Mouse (Mus musculus) spleen, adult 2 months (tissue): ENCODE data around the gene Wdr26.

Source experiments
- CTCF ChIP-seq: fragments of 200-500 bp; IDR thresholded peaks from 2 replicates; pipeline ENCODE4 v1.5.1; 2011; ENCODE audit warnings: mild to moderate bottlenecking, inconsistent platforms; ENCODE audit not compliant: insufficient read depth, insufficient read length, insufficient replicate concordance; ENCODE audit errors: extremely low read depth
- POLR2A ChIP-seq: fragments of 200-500 bp; IDR thresholded peaks from 2 replicates; pipeline ENCODE4 v1.6.1; 2011; ENCODE audit warnings: low read depth, low read length, inconsistent platforms

DNA sequence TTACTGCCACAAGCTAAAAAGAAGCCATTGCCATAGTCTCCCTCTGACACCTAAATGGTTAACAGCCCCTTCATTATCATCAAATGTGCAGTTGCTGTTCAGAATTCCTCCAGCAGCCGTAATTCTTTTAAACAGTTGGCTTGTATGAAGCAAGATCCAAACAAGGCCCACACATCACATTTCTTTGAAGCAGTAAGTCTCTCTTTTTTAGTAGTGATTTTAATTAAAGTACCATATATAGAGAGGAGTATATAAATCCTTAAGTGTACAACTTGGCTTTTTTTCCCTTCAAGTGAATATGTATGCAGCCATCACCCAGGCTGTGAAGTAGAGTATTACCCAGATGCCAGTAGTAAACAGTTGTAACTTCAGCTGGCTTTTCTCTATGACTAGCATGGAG is 10.2 kb upstream of the Wdr26 start:
- TF ChIP-seq POLR2A = no peak
- no peak for TF ChIP-seq CTCF
